Mouse (Mus musculus) ES-E14 (cell line): ENCODE data around the gene Spata6.

Experiments
- CHD2 ChIP-seq: IDR thresholded peaks from 2 replicates; pipeline ENCODE4 v1.6.1; 2014; ENCODE audit warnings: mild to moderate bottlenecking, low read depth, low read length, inconsistent platforms
- HCFC1 ChIP-seq: IDR thresholded peaks from 2 replicates; pipeline ENCODE4 v1.6.1; 2012; ENCODE audit warnings: low read length, inconsistent platforms, borderline replicate concordance; ENCODE audit not compliant: insufficient read depth
- MAFK ChIP-seq: IDR thresholded peaks from 2 replicates; pipeline ENCODE4 v1.6.1; 2014; ENCODE audit warnings: mild to moderate bottlenecking, low read depth, low read length, inconsistent platforms; ENCODE audit not compliant: insufficient read depth
- ZC3H11A ChIP-seq: IDR thresholded peaks from 2 replicates; pipeline ENCODE4 v1.6.1; 2012; ENCODE audit warnings: low read depth, mild to moderate bottlenecking, inconsistent platforms, low read length, borderline replicate concordance
- ZNF384 ChIP-seq: IDR thresholded peaks from 2 replicates; pipeline ENCODE4 v1.6.1; 2012; ENCODE audit warnings: low read depth, low read length, inconsistent platforms

GRCm38 (mm10) chr4:111701381-111701780, 18.4 kb upstream of the Spata6 start:
- TF ChIP-seq CHD2 (no peak), HCFC1 (no peak), MAFK (no peak), ZC3H11A (no peak), ZNF384 (no peak)
